Mouse (Mus musculus) limb, embryonic 11.5 days (tissue): Measurements from ENCODE around the gene Olfr1009. TPM values are rescaled to one million over a fixed set of nuclear protein-coding genes. Genes with fewer than 3 reads are reported as not detected.
"Not testable (repeated sequence)": the region's sequence is repeated elsewhere in the genome, so short reads cannot be mapped to it uniquely, and the experiment has no call there.

Experiments
- ATAC-seq: fragments of 200-750 bp; cut with Nextera tagmentation; 2 replicates; pipeline ENCODE4 v1.8.0; 2017; ENCODE audit warnings: low read depth; ENCODE audit not compliant: insufficient number of reproducible peaks, low FRiP score, low TSS enrichment
- DNase-seq: peaks from one replicate; pipeline ENCODE4 v3.0.0-alpha.2; 2015; ENCODE audit warnings: low spot score
- H3K27ac ChIP-seq: fragments of 300-500 bp; sonication (generic); replicated peaks from 2 replicates; pipeline ENCODE4 v1.5.1; 2014; ENCODE audit warnings: low read depth, mild to moderate bottlenecking, low read length
- H3K27me3 ChIP-seq: fragments of 300-500 bp; sonication (generic); 2 replicates; pipeline ENCODE4 v1.6.1; 2014; ENCODE audit warnings: mild to moderate bottlenecking, low read length, mixed read lengths; ENCODE audit not compliant: control insufficient read depth, insufficient read depth
- H3K36me3 ChIP-seq: fragments of 300-500 bp; sonication (generic); 2 replicates; pipeline ENCODE4 v1.6.1; 2014; ENCODE audit warnings: mild to moderate bottlenecking, low read length, moderate library complexity, mixed read lengths; ENCODE audit not compliant: control insufficient read depth, insufficient read depth
- H3K4me1 ChIP-seq: fragments of 300-500 bp; sonication (generic); 2 replicates; pipeline ENCODE4 v1.6.1; 2014; ENCODE audit warnings: low read length, mixed read lengths; ENCODE audit not compliant: control insufficient read depth, insufficient read depth
- H3K4me2 ChIP-seq: fragments of 300-500 bp; sonication (generic); 2 replicates; pipeline ENCODE4 v1.6.1; 2014; ENCODE audit warnings: low read depth, mild to moderate bottlenecking, moderate library complexity; ENCODE audit not compliant: severe bottlenecking
- H3K4me3 ChIP-seq: fragments of 300-500 bp; sonication (generic); 2 replicates; pipeline ENCODE4 v1.5.1; 2014; ENCODE audit warnings: low read depth, low read length
- H3K9ac ChIP-seq: fragments of 300-500 bp; sonication (generic); 2 replicates; pipeline ENCODE4 v1.6.1; 2014; ENCODE audit warnings: mild to moderate bottlenecking, low read length
- H3K9me3 ChIP-seq: fragments of 300-500 bp; sonication (generic); 2 replicates; pipeline ENCODE4 v1.6.1; 2016; ENCODE audit warnings: low read length; ENCODE audit not compliant: control insufficient read depth
- WGBS: fragments of 180-500 bp; shearing (Covaris S2); extraction: QIAGEN DNeasy Blood & Tissue Kit; methylation state at CpG from one replicate; pipeline ENCODE4 v1.1.7; 2014; 5-methylcytosine and 5-hydroxymethylcytosine counted together
- polyA plus RNA-seq: library from polyadenylated mRNA; unstranded; fragments of >200 nt; fragmentation: Nextera tagmentation; extraction: Ambion mirVana; gene quantifications from 2 replicates; pipeline ENCODE4 v1.2.1, GENCODE M21; 2014

Olfr1009 gene
- not detected in 2 replicates for polyA plus RNA-seq

GRCm38 (mm10) chr2:85715119-85715518 is at the start of gene Olfr1009:
Gene Olfr1009 (plus strand): TSS chr2:85715419.
- H3K4me3 ChIP-seq: no peak within 1 kb of the TSS
- no peaks in the 10 kb centered on the region for H3K27me3 ChIP-seq
- H3K4me2 ChIP-seq: no peak within 1 kb of the TSS
- no peaks in the 10 kb centered on the region for H3K36me3 ChIP-seq
- no peak within 1 kb of the TSS for H3K9ac ChIP-seq
- no peaks in the 10 kb centered on the region for H3K4me1 ChIP-seq
- DNase-seq (no peak), ATAC-seq (no peak)
- WGBS: 92% methylated on average over 1 of the region's 1 CpGs
- no peaks in the 10 kb centered on the region for H3K9me3 ChIP-seq
- no peak within 1 kb of the TSS for H3K27ac ChIP-seq

DNA sequence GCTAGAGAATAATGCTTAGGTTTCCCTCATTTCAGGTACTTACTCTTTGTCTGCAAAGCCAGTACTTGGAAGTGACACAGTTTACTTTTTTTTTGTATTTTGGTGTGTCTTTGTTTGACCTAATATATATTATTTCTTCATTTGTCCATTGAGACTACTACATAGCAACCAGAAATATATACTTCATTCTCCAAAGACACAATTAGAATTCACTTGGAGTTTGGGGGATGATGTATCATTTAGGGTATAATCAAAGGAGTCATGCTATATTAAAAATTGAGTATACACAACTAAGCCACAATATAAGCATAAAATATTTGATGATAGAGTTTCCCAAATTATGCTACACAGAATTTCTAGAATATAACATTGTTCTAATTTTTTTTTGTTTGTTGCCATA is 36.6 kb upstream of the Olfr1009 start, which contains the start of gene Olfr1006:
Olfr1006 (minus strand) TSS at position 101 of the 400 bp plus-strand sequence.
- Histone ChIP-seq H3K9me3 (no peaks in the 10 kb centered on the region), H3K9ac (no peak within 1 kb of the TSS), H3K4me3 (no peak within 1 kb of the TSS), H3K4me2 (no peak within 1 kb of the TSS), H3K27me3 (no peaks in the 10 kb centered on the region), H3K36me3 (no peaks in the 10 kb centered on the region), H3K27ac (no peak within 1 kb of the TSS), H3K4me1 (no peaks in the 10 kb centered on the region)
- no peak for ATAC-seq
- no peak for DNase-seq

DNA sequence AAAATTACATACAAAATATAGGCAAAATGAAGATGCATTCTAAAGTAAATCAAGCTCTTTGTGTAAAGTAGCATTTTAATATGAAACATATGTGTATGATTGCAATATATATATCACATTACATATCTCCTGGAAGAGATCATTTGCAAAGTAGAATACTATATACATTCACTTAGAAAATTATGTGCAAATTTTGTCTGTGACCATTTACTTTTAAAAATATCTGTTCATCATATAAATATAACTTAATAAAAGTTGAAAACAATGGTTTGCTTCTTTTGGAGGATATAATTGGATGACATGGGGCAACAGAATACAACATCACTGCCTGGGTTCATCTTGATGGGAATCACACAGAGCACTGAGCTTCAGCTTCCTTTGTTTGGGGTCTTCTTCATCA is 26.1 kb upstream of the Olfr1009 start, which contains the start of gene Olfr1008:
Olfr1008 (plus strand) TSS at position 301 of the 400 bp plus-strand sequence.
- H3K27ac ChIP-seq: no peak within 1 kb of the TSS
- DNase-seq (no peak), ATAC-seq (no peak)
- no peak within 1 kb of the TSS for H3K4me2 ChIP-seq
- no peak within 1 kb of the TSS for H3K9ac ChIP-seq
- H3K9me3 ChIP-seq: no peaks in the 10 kb centered on the region
- H3K4me1 ChIP-seq: no peaks in the 10 kb centered on the region
- H3K36me3 ChIP-seq: no peaks in the 10 kb centered on the region
- no peaks in the 10 kb centered on the region for H3K27me3 ChIP-seq
- H3K4me3 ChIP-seq: no peak within 1 kb of the TSS

GRCm38 (mm10) chr2:85710680-85711079 is 4.5 kb upstream of the Olfr1009 start:
- not testable (repeated sequence) for H3K4me3 ChIP-seq, H3K9me3 ChIP-seq, H3K4me1 ChIP-seq, H3K27me3 ChIP-seq, DNase-seq, H3K27ac ChIP-seq, H3K4me2 ChIP-seq, H3K9ac ChIP-seq, H3K36me3 ChIP-seq, ATAC-seq
- WGBS: 35% methylated on average over 2 of the region's 2 CpGs

DNA sequence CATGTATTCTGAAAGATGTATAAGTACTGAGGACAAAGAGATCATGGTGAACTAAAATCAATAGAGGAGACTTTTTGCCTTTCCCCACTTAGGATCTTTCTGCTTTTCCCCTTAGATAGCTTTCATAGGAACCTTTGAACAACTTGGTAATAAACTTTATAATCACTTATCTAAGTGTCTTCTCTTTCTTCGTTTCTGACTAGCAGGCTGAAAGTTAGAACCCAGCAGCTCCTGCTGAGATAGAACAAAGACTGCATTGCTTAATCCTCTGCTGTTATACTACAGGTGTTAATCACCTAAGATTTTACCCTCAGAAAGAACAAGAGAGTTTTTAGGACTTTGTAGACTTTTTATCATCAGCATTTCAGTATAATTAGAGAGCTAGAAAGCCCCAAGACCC is 4.1 kb upstream of the Olfr1009 start:
- ATAC-seq: no peak
- Histone ChIP-seq H3K9ac (no peak overlapping the region), H3K4me2 (no peak overlapping the region), H3K36me3 (no peaks in the 10 kb centered on the region), H3K4me3 (no peak overlapping the region), H3K27ac (no peak overlapping the region), H3K27me3 (no peaks in the 10 kb centered on the region), H3K4me1 (no peaks in the 10 kb centered on the region), H3K9me3 (no peaks in the 10 kb centered on the region)
- DNase-seq: no peak
- 38% methylated on average over 1 of the region's 1 CpGs for WGBS

GRCm38 (mm10) chr2:85725793-85726192 is 10.6 kb downstream of the Olfr1009 start:
- no peak for ATAC-seq
- Histone ChIP-seq H3K27me3 (no peaks in the 10 kb centered on the region), H3K4me3 (no peak overlapping the region), H3K9me3 (no peaks in the 10 kb centered on the region), H3K4me2 (no peak overlapping the region), H3K36me3 (no peaks in the 10 kb centered on the region), H3K9ac (no peak overlapping the region), H3K4me1 (no peaks in the 10 kb centered on the region), H3K27ac (no peak overlapping the region)
- 12% methylated on average over 3 of the region's 3 CpGs for WGBS
- peak; percentile 33 for DNase-seq

- H3K4me1 ChIP-seq: no peaks in the 10 kb centered on the region
- no peak for DNase-seq
- H3K9ac ChIP-seq: no peak overlapping the region
- whole genome bisulfite sequencing: 94% methylated on average over 4 of the region's 4 CpGs
- H3K4me2 ChIP-seq: no peak overlapping the region
- no peak overlapping the region for H3K27ac ChIP-seq
- no peak overlapping the region for H3K4me3 ChIP-seq
- H3K9me3 ChIP-seq: no peaks in the 10 kb centered on the region
- no peak for ATAC-seq
- H3K27me3 ChIP-seq: no peaks in the 10 kb centered on the region
- H3K36me3 ChIP-seq: no peaks in the 10 kb centered on the region
These were observed 38.6 kb downstream of the Olfr1009 start for GRCm38 (mm10) chr2:85753822-85754221.

DNA sequence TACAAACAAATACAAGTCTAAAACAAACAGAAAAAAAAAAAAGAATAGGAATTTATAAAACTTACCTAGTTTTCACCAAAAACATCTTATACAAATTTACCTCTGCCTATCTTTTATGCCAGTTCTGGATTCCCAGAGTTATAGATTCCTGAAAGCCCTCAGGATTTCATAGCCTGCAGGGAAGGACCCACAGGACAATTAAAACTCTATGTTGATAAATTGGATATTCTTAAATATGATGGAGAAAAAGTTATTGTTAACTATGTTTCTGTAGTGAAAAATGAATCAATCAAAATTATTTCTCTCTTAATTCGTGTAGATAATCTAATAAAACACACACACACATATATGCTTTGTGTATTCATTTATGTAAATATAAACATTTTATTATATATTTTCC is 47.4 kb downstream of the Olfr1009 start, which contains the start of gene Olfr1012:
Olfr1012 (minus strand) TSS at position 101 of the 400 bp plus-strand sequence.
- Histone ChIP-seq H3K27me3 (no peaks in the 10 kb centered on the region), H3K27ac (no peak within 1 kb of the TSS), H3K36me3 (no peaks in the 10 kb centered on the region), H3K9me3 (no peaks in the 10 kb centered on the region), H3K4me1 (no peaks in the 10 kb centered on the region), H3K4me2 (no peak within 1 kb of the TSS), H3K9ac (no peak within 1 kb of the TSS), H3K4me3 (no peak within 1 kb of the TSS)
- no peak for DNase-seq
- WGBS: 70% methylated on average over 1 of the region's 1 CpGs
- ATAC-seq: no peak

GRCm38 (mm10) chr2:85766798-85767197 is 51.6 kb downstream of the Olfr1009 start, which contains the start of gene Olfr1013:
Gene Olfr1013 (plus strand): TSS chr2:85767098.
- no peaks in the 10 kb centered on the region for H3K27me3 ChIP-seq
- DNase-seq (no peak), ATAC-seq (no peak)
- no peaks in the 10 kb centered on the region for H3K36me3 ChIP-seq
- no peak within 1 kb of the TSS for H3K4me2 ChIP-seq
- H3K4me3 ChIP-seq: no peak within 1 kb of the TSS
- H3K9me3 ChIP-seq: no peaks in the 10 kb centered on the region
- no peaks in the 10 kb centered on the region for H3K4me1 ChIP-seq
- H3K27ac ChIP-seq: no peak within 1 kb of the TSS
- H3K9ac ChIP-seq: no peak within 1 kb of the TSS
